Mouse (Mus musculus): ENCODE measurements around the gene Plekha6. TPM values are rescaled to one million over a fixed set of nuclear protein-coding genes. Genes with fewer than 3 reads are reported as not detected.

Gene Plekha6
- polyA plus RNA-seq, 1 experiment from 2014 or later, result 3.2 TPM

GRCm38 (mm10) chr1:133124137-133124536, 39.9 kb upstream of the Plekha6 start:
- TF ChIP-seq CTCF (IDR thresholded peaks at IDR 0.05), result no peak
- no peak for TF ChIP-seq EP300 (IDR thresholded peaks at IDR 0.05)
- Histone ChIP-seq H3K27me3 (replicated peaks; ENCODE audit: insufficient read depth, low read length) (no peaks in the 10 kb centered on the region), H3K36me3 (ENCODE audit: insufficient read depth, low read length) (no peaks in the 10 kb centered on the region), H3K9ac (replicated peaks; ENCODE audit: low read depth) (no peak overlapping the region), H3K4me2 (replicated peaks; ENCODE audit: low read depth, low read length) (no peak overlapping the region), H3K27ac (ENCODE audit: low read length) (no peak overlapping the region), H3K9me3 (ENCODE audit: low read length) (no peaks in the 10 kb centered on the region), H3K4me1 (ENCODE audit: insufficient read depth, low read depth, low read length) (peaks cover 7% of the 10 kb centered on the region; the same call in 1 of the 2 replicates), H3K4me3 (ENCODE audit: low read depth, low read length) (no peak overlapping the region)
- DNase-seq (ENCODE audit: low spot score) (no peak), ATAC-seq (no peak)
- 72% methylated on average over 5 of the region's 6 CpGs for WGBS

- ATAC-seq, result no peak
- DNase-seq (ENCODE audit: low spot score), result no peak
- no peak overlapping the region for H3K9ac ChIP-seq (replicated peaks; ENCODE audit: low read depth)
Measured at GRCm38 (mm10) chr1:133125640-133126364, 38.2 kb upstream of the Plekha6 start.

GRCm38 (mm10) chr1:133126365-133126740, 37.7 kb upstream of the Plekha6 start:
- 62% methylated on average over 4 of the region's 4 CpGs for WGBS
- no peaks in the 10 kb centered on the region for H3K9me3 ChIP-seq (ENCODE audit: low read length)
- no peaks in the 10 kb centered on the region for H3K27me3 ChIP-seq (replicated peaks; ENCODE audit: insufficient read depth, low read length)
- H3K4me1 ChIP-seq (ENCODE audit: insufficient read depth, low read depth, low read length), result no peaks in the 10 kb centered on the region
- DNase-seq (ENCODE audit: low spot score) (no peak), ATAC-seq (no peak)
- no peaks in the 10 kb centered on the region for H3K36me3 ChIP-seq (ENCODE audit: insufficient read depth, low read length)
- no peak overlapping the region for H3K4me3 ChIP-seq (ENCODE audit: low read depth, low read length)
- no peak overlapping the region for H3K9ac ChIP-seq (replicated peaks; ENCODE audit: low read depth)
- no peak for TF ChIP-seq EP300 (IDR thresholded peaks at IDR 0.05)
- TF ChIP-seq CTCF (IDR thresholded peaks at IDR 0.05), result no peak
- no peak overlapping the region for H3K27ac ChIP-seq (ENCODE audit: low read length)
- no peak overlapping the region for H3K4me2 ChIP-seq (replicated peaks; ENCODE audit: low read depth, low read length)

More at GRCm38 (mm10) chr1:133125640-133126364, 38.2 kb upstream of the Plekha6 start:
- Histone ChIP-seq H3K27me3 (replicated peaks; ENCODE audit: insufficient read depth, low read length) (no peaks in the 10 kb centered on the region), H3K9me3 (ENCODE audit: low read length) (no peaks in the 10 kb centered on the region), H3K4me3 (ENCODE audit: low read depth, low read length) (no peak overlapping the region), H3K36me3 (ENCODE audit: insufficient read depth, low read length) (no peaks in the 10 kb centered on the region), H3K4me1 (ENCODE audit: insufficient read depth, low read depth, low read length) (no peaks in the 10 kb centered on the region; the same call in 1 of the 2 replicates), H3K27ac (ENCODE audit: low read length) (no peak overlapping the region), H3K4me2 (replicated peaks; ENCODE audit: low read depth, low read length) (no peak overlapping the region)
- 85% methylated on average over 9 of the region's 9 CpGs for WGBS
- TF ChIP-seq EP300 (IDR thresholded peaks at IDR 0.05) (no peak), CTCF (IDR thresholded peaks at IDR 0.05) (peak; percentile 37; the same call in 1 of the 2 replicates)

- TF ChIP-seq CTCF (IDR thresholded peaks at IDR 0.05) (no peak), EP300 (IDR thresholded peaks at IDR 0.05) (no peak)
- H3K4me1 ChIP-seq (ENCODE audit: insufficient read depth, low read depth, low read length), result no peaks in the 10 kb centered on the region
- no peaks in the 10 kb centered on the region for H3K9me3 ChIP-seq (ENCODE audit: low read length)
- H3K27ac ChIP-seq (ENCODE audit: low read length), result no peak overlapping the region
- H3K4me2 ChIP-seq (replicated peaks; ENCODE audit: low read depth, low read length), result no peak overlapping the region
- WGBS, result 58% methylated on average over 9 of the region's 9 CpGs
- H3K9ac ChIP-seq (replicated peaks; ENCODE audit: low read depth), result no peak overlapping the region
- no peaks in the 10 kb centered on the region for H3K36me3 ChIP-seq (ENCODE audit: insufficient read depth, low read length)
- ATAC-seq (no peak), DNase-seq (ENCODE audit: low spot score) (no peak)
- no peak overlapping the region for H3K4me3 ChIP-seq (ENCODE audit: low read depth, low read length)
- no peaks in the 10 kb centered on the region for H3K27me3 ChIP-seq (replicated peaks; ENCODE audit: insufficient read depth, low read length)
Measured at GRCm38 (mm10) chr1:133127328-133127727, 36.7 kb upstream of the Plekha6 start.

- no peak for TF ChIP-seq CTCF (IDR thresholded peaks at IDR 0.05)
- TF ChIP-seq EP300 (IDR thresholded peaks at IDR 0.05), result no peak
- Histone ChIP-seq H3K27me3 (replicated peaks; ENCODE audit: insufficient read depth, low read length) (no peaks in the 10 kb centered on the region), H3K27ac (ENCODE audit: low read length) (peak overlapping the region; percentile 74), H3K9me3 (ENCODE audit: low read length) (no peaks in the 10 kb centered on the region), H3K4me1 (ENCODE audit: insufficient read depth, low read depth, low read length) (peaks cover 7% of the 10 kb centered on the region; the same call in 1 of the 2 replicates), H3K4me2 (replicated peaks; ENCODE audit: low read depth, low read length) (peak overlapping the region; percentile 31), H3K36me3 (ENCODE audit: insufficient read depth, low read length) (no peaks in the 10 kb centered on the region), H3K4me3 (ENCODE audit: low read depth, low read length) (no peak overlapping the region), H3K9ac (replicated peaks; ENCODE audit: low read depth) (no peak overlapping the region; the same call in 1 of the 2 replicates)
- ATAC-seq (no peak), DNase-seq (ENCODE audit: low spot score) (peak; percentile 51)
- 45% methylated on average over 16 of the region's 16 CpGs for whole genome bisulfite sequencing
Measured at GRCm38 (mm10) chr1:133129471-133130221, 34.4 kb upstream of the Plekha6 start.

All from lung, postnatal 0 days (tissue).